8 mouse cellular contexts compared by ENCODE assay signal in genomic region chr14:76121901-76122662, GRCm38 (mm10). TPM values are rescaled to one million over a fixed set of nuclear protein-coding genes. Genes with fewer than 3 reads are reported as not detected.
A peak's percentile ranks its signal among the peaks of the same experiment; 100 is the strongest.
DNase-seq lines count a peak whose midpoint lies in the region; ATAC-seq and TF ChIP-seq lines count a peak whose summit lies in the region.

No protein-coding gene starts in this region.

- H3K27me3 ChIP-seq in heart, embryonic 10.5 days (ENCODE audit: insufficient read depth, poor library complexity, severe bottlenecking): no peaks in the 10 kb centered on the region
- no peaks in the 10 kb centered on the region for H3K27me3 ChIP-seq in heart, embryonic 11.5 days (ENCODE audit: control insufficient read depth, insufficient read depth, low read length)
- H3K27me3 ChIP-seq in lung, embryonic 15.5 days: no peaks in the 10 kb centered on the region

- H3K9me3 ChIP-seq in heart, embryonic 10.5 days: no peaks in the 10 kb centered on the region
- H3K9me3 ChIP-seq in heart, embryonic 11.5 days (replicated peaks; ENCODE audit: control insufficient read depth, low read length): no peaks in the 10 kb centered on the region
- H3K9me3 ChIP-seq in lung, embryonic 15.5 days: no peaks in the 10 kb centered on the region

- no peak overlapping the region for H3K4me2 ChIP-seq in heart, embryonic 11.5 days
- no peak overlapping the region for H3K4me2 ChIP-seq in lung, embryonic 15.5 days

- H3K4me3 ChIP-seq in heart, embryonic 10.5 days: no peak overlapping the region
- no peak overlapping the region for H3K4me3 ChIP-seq in cortical plate, adult 2 months (ENCODE audit: insufficient read depth, low read length)
- H3K4me3 ChIP-seq in heart, embryonic 11.5 days (ENCODE audit: low read depth, low read length): no peak overlapping the region
- no peak overlapping the region for H3K4me3 ChIP-seq in lung, embryonic 15.5 days

- DNase-seq in heart, adult 18-20 months: peak; percentile 46 to 65
- no peak for DNase-seq in heart, embryonic 10.5 days (ENCODE audit: low spot score)
- peak; percentile 70 for DNase-seq in kidney, postnatal 10 days
- DNase-seq in right cerebral cortex, adult 2 months (ENCODE audit: low spot score in 2 of 2): peak; percentile 58 to 68

- no peak for TF ChIP-seq POLR2A in cortical plate, adult 2 months (IDR thresholded peaks at IDR 0.05; ENCODE audit: extremely low read depth, insufficient read depth, low read length)

- H3K36me3 ChIP-seq in heart, embryonic 10.5 days: peaks cover 81% of the 10 kb centered on the region
- H3K36me3 ChIP-seq in heart, embryonic 11.5 days (ENCODE audit: control insufficient read depth, insufficient read depth, low read length): peaks cover 13% of the 10 kb centered on the region
- H3K36me3 ChIP-seq in lung, embryonic 15.5 days: peaks cover 62% of the 10 kb centered on the region

- no peak overlapping the region for H3K9ac ChIP-seq in heart, embryonic 11.5 days (ENCODE audit: low read depth, low read length)
- H3K9ac ChIP-seq in lung, embryonic 15.5 days: no peak overlapping the region; the same call in 1 of the 2 replicates

- H3K4me1 ChIP-seq in heart, embryonic 10.5 days: peaks cover 10% of the 10 kb centered on the region; the same call in 1 of the 2 replicates
- H3K4me1 ChIP-seq in cortical plate, adult 2 months (ENCODE audit: control insufficient read depth, insufficient read depth, low read length): peaks cover 2% of the 10 kb centered on the region; the same call in 1 of the 2 replicates
- peaks cover 6% of the 10 kb centered on the region; the same call in 1 of the 2 replicates for H3K4me1 ChIP-seq in heart, embryonic 11.5 days (ENCODE audit: control insufficient read depth, insufficient read depth, low read length)
- H3K4me1 ChIP-seq in lung, embryonic 15.5 days: peaks cover 15% of the 10 kb centered on the region; the same call in 1 of the 2 replicates

- WGBS in heart, embryonic 10.5 days: 58% methylated on average over 6 of the region's 6 CpGs
- WGBS in heart, embryonic 11.5 days (ENCODE audit: insufficient replicate concordance): 58% methylated on average over 6 of the region's 6 CpGs
- 46% methylated on average over 6 of the region's 6 CpGs for WGBS in lung, embryonic 15.5 days

- H3K27ac ChIP-seq in heart, embryonic 10.5 days: no peak overlapping the region
- no peak overlapping the region for H3K27ac ChIP-seq in cortical plate, adult 2 months (ENCODE audit: insufficient read depth, low read length)
- 0 out of 2 replicates have a peak overlapping the region, but pooled peaks have one; percentile 12 for H3K27ac ChIP-seq in heart, embryonic 11.5 days (ENCODE audit: low read depth, low read length)
- H3K27ac ChIP-seq in lung, embryonic 15.5 days: no peak overlapping the region; the same call in 1 of the 2 replicates

- peak; percentile 78 for TF ChIP-seq CTCF in cortical plate, adult 2 months (IDR thresholded peaks at IDR 0.05; ENCODE audit: extremely low read depth, insufficient read depth, low read length)

- ATAC-seq in activated CD4-positive, CD25-positive, alpha-beta regulatory T cell, adult 4 months: peak; percentile 57
- 0 out of 2 replicates have a peak, but pooled peaks have one; percentile 49 for ATAC-seq in heart, embryonic 11.5 days (replicated peaks; ENCODE audit: insufficient number of reproducible peaks, low FRiP score, low TSS enrichment)
- ATAC-seq in lung, embryonic 15.5 days (ENCODE audit: borderline replicate concordance, extremely low read depth, low FRiP score, low TSS enrichment): peak; percentile 43; the same call in 1 of the 2 replicates

RNA-seq across cellular contexts. Expression of gene Nufip1, which starts 11.4 kb away (rescaled TPM):
- total RNA-seq in heart, adult 18-20 months (2021): 1 to 10 TPM; 3.3 to 3.7 TPM
- 13.5 and 16.6 TPM in 2 replicates for polyA plus RNA-seq in heart, embryonic 10.5 days (2016; fragmentation: Nextera tagmentation; extraction: Ambion mirVana)
- polyA plus RNA-seq in activated CD4-positive, CD25-positive, alpha-beta regulatory T cell, adult 4 months (2017; shearing (Covaris generic)): 1 to 10 TPM; 7.4 to 7.6 TPM
- 6.4 and 6.9 TPM in 2 replicates for polyA plus RNA-seq in cortical plate, adult 2 months (2012; rRNA removed)
- 11.2 and 11.4 TPM in 2 replicates for polyA plus RNA-seq in heart, embryonic 11.5 days (2014; fragmentation: Nextera tagmentation; extraction: Ambion mirVana)
- 15.3 and 16.5 TPM in 2 replicates for polyA plus RNA-seq in lung, embryonic 15.5 days (2015; fragmentation: Nextera tagmentation; extraction: Ambion mirVana)

RNA-seq across cellular contexts. Expression of gene Gpalpp1, which starts 11.5 kb away (rescaled TPM):
- total RNA-seq in heart, adult 18-20 months (2021): 10 to 100 TPM; 10.3 to 11.5 TPM
- polyA plus RNA-seq in heart, embryonic 10.5 days (2016; fragmentation: Nextera tagmentation; extraction: Ambion mirVana): 13.1 and 13.3 TPM in 2 replicates
- 10 to 100 TPM; 11.0 to 11.3 TPM for polyA plus RNA-seq in activated CD4-positive, CD25-positive, alpha-beta regulatory T cell, adult 4 months (2017; shearing (Covaris generic))
- 13.6 TPM in 2 replicates for polyA plus RNA-seq in cortical plate, adult 2 months (2012; rRNA removed)
- 10.4 and 14.1 TPM in 2 replicates for polyA plus RNA-seq in heart, embryonic 11.5 days (2014; fragmentation: Nextera tagmentation; extraction: Ambion mirVana)
- polyA plus RNA-seq in lung, embryonic 15.5 days (2015; fragmentation: Nextera tagmentation; extraction: Ambion mirVana): 12.1 and 12.5 TPM in 2 replicates
